Mouse (Mus musculus): Measurements from ENCODE around the gene Zfhx3. TPM values are rescaled to one million over a fixed set of nuclear protein-coding genes. Genes with fewer than 3 reads are reported as not detected.

Gene Zfhx3
- polyA plus RNA-seq, 1 experiment from 2014 or later = 4.3 TPM

GRCm38 (mm10) chr8:108869935-108870334, 927.5 kb downstream of the Zfhx3 start:
- TF ChIP-seq CTCF (IDR thresholded peaks at IDR 0.05) = no peak
- in situ Hi-C loops (cut with MboI; ENCODE audit: low pct_unique_long_range_greater_than_20kb) = no loop called here

GRCm38 (mm10) chr8:108870371-108870770, 927.9 kb downstream of the Zfhx3 start:
- no peaks in the 10 kb centered on the region for H3K27me3 ChIP-seq
- CTCF ChIA-PET = interaction anchor here (1.2 to 2.1 kb wide), 2 partner anchors 16 to 42 kb away, joined by 4 to 5 read pairs; no protein-coding TSS in a partner anchor
- no peak for TF ChIP-seq CTCF (IDR thresholded peaks at IDR 0.05)
- ATAC-seq (no peak), DNase-seq (ENCODE audit: low read depth, low spot score) (no peak)
- POLR2A ChIA-PET = no interaction called here
- in situ Hi-C loops (cut with MboI; ENCODE audit: low pct_unique_long_range_greater_than_20kb) = no loop called here

More at GRCm38 (mm10) chr8:108869935-108870334, 927.5 kb downstream of the Zfhx3 start:
- no peaks in the 10 kb centered on the region for H3K27me3 ChIP-seq
- DNase-seq (ENCODE audit: low read depth, low spot score) (no peak), ATAC-seq (no peak)
- ChIA-PET POLR2A (interaction anchor here (1.3 kb wide), 1 partner anchor 16 kb away, joined by 3 read pairs; no protein-coding TSS in a partner anchor), CTCF (interaction anchor here (1.2 to 2.1 kb wide), 2 partner anchors 16 to 42 kb away, joined by 4 to 5 read pairs; no protein-coding TSS in a partner anchor)

- DNase-seq (ENCODE audit: low read depth, low spot score) (no peak), ATAC-seq (no peak)
- in situ Hi-C loops (cut with MboI; ENCODE audit: low pct_unique_long_range_greater_than_20kb) = no loop called here
- ChIA-PET CTCF (no interaction called here), POLR2A (no interaction called here)
- no peaks in the 10 kb centered on the region for H3K27me3 ChIP-seq
- TF ChIP-seq CTCF (IDR thresholded peaks at IDR 0.05) = no peak
Observed at GRCm38 (mm10) chr8:108875722-108876121, 933.3 kb downstream of the Zfhx3 start.

DNA sequence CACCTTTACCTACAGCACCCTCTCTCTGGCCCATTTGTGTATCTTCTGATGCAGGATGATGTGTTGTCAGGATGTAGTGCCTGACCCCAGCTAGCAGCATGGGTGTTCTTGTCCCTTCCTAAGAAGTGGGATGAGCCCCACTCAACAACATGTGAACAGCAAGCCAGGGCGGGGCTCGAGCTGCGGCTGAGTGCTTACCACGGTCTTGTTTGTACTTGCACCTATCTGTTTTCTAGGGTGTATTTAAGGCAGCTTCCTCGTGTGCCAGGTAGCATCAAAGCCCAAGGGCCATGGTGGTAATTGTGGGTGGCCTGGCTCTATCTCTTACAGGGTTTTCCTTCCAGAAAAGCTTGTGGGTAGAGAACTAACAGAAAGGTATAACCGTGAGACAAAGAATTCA, 937.7 kb downstream of the Zfhx3 start:
- no peak for TF ChIP-seq CTCF (IDR thresholded peaks at IDR 0.05)
- CTCF ChIA-PET = interaction anchor here (0.7 kb wide), 1 partner anchor 53 kb away, joined by 3 read pairs; no protein-coding TSS in a partner anchor
- in situ Hi-C loops (cut with MboI; ENCODE audit: low pct_unique_long_range_greater_than_20kb) = no loop called here
- DNase-seq (ENCODE audit: low read depth, low spot score) (no peak), ATAC-seq (no peak)
- H3K27me3 ChIP-seq = no peaks in the 10 kb centered on the region
- POLR2A ChIA-PET = no interaction called here

DNA sequence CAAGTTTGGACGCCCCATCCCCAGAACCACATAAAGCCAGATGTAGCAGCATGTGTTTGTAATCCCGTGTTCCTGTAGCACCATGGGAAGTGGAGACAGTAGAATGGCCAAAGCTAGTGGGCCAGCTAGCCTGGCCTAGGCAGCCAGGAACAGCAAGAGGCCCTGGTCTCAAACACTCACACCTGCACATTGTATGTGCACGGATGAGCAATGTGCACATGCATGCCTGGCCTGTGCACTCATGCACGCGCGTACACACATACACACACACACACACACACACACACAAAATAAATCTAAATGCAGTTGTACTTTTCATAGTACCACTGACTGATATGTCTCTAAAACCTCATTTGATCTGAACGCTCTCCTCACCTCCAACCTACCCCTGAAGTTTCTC, 938.9 kb downstream of the Zfhx3 start:
- no peak for ATAC-seq
- POLR2A ChIA-PET = no interaction called here
- in situ Hi-C loops (cut with MboI; ENCODE audit: low pct_unique_long_range_greater_than_20kb) = no loop called here

DNA sequence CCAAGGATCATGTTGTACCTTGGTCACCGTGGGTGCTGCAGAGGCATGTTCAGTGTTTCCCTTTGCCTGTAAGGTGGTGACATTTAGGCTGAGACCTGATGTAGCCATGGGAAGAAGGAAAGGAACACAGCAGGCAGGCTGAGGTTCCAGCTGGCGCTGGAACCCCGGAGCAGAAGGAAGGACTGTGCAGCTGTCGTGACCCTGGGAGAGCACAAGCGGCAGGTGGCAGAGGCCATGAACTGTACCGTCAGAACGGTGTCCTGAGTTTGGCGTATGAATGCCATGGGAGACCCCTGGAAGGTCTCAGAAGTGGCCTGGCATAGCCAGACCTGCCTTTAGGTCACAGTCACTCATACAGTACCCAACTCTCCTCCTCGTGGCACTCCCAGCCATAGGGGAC, 939.6 kb downstream of the Zfhx3 start:
- CTCF ChIA-PET = no interaction called here
- ATAC-seq (no peak), DNase-seq (ENCODE audit: low read depth, low spot score) (no peak)
- no peak for TF ChIP-seq CTCF (IDR thresholded peaks at IDR 0.05)
- H3K27me3 ChIP-seq = no peaks in the 10 kb centered on the region
- in situ Hi-C loops (cut with MboI; ENCODE audit: low pct_unique_long_range_greater_than_20kb) = no loop called here
- POLR2A ChIA-PET = no interaction called here

More for the DNA sequence above, 938.9 kb downstream of the Zfhx3 start:
- CTCF ChIA-PET = no interaction called here
- no peaks in the 10 kb centered on the region for H3K27me3 ChIP-seq
- DNase-seq (ENCODE audit: low read depth, low spot score) = no peak
- no peak for TF ChIP-seq CTCF (IDR thresholded peaks at IDR 0.05)

DNA sequence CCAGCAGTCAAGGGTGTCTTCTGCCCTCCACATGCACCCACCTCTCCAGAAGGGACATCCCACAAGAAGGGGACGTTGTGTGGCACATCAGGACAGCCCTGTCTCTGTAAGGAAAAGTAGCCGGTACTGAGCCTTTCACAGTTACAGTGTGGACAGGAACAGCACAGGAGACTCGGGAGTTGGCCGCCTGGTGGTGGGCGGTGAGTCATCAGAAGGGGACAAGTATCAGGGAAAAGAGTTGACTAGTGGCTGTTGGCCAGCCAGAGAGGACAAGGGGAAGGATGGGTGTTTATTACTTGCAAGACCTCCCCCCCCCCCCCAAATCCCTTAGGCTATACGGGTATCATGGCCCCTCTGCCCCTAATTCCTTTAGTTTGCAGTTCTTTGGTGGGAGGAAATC, 940.9 kb downstream of the Zfhx3 start:
- TF ChIP-seq CTCF (IDR thresholded peaks at IDR 0.05) = no peak
- ATAC-seq = no peak
- ChIA-PET CTCF (interaction anchor here (0.9 kb wide), 1 partner anchor 18 kb away, joined by 3 read pairs; no protein-coding TSS in a partner anchor), POLR2A (no interaction called here)
- DNase-seq (ENCODE audit: low read depth, low spot score) = no peak
- in situ Hi-C loops (cut with MboI; ENCODE audit: low pct_unique_long_range_greater_than_20kb) = no loop called here
- H3K27me3 ChIP-seq = no peaks in the 10 kb centered on the region

DNA sequence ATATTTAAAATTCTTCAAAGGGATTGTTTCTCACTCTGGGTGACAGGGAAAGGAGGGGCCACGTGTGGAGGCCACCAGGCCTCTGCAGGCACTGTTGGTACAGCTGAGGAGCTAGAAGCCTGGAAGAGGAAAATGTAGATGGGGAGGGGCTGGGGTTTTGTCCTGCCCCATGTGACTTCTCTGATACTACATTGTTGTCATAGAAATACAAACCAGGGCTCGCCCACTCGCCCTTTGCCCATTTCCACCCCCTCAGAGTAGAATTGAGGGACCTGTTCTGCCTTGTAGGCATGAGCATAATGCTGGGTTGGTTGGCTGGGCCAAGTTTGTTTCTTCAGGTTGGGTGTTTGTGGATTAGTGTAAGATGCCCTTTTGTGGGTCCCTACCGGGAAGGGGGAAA, 942.5 kb downstream of the Zfhx3 start:
- TF ChIP-seq CTCF (IDR thresholded peaks at IDR 0.05) = no peak
- POLR2A ChIA-PET = interaction anchor here (1.5 kb wide), 1 partner anchor 16 kb away, joined by 3 read pairs; no protein-coding TSS in a partner anchor

DNA sequence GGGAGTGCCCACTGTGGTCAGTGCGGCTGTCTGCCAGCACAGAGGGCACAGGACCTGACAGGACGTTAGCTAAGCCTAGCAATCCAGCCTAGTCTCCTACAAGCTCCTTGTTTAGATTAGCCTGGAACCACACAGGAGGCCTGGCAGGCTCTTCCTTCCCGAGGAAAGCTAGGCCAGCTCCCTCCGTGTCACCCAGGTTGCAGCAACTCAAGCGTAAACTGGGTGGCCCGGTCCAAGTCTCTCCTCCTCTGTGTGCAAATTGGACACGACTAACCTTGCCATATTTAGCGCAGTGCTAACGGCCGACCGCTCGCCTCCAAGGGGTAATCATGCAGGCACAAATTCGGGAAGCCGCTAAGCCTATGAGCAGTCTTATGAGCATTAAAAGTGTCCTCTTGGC, 943.0 kb downstream of the Zfhx3 start:
- H3K27me3 ChIP-seq = no peaks in the 10 kb centered on the region
- in situ Hi-C loops (cut with MboI; ENCODE audit: low pct_unique_long_range_greater_than_20kb) = no loop called here
- TF ChIP-seq CTCF (IDR thresholded peaks at IDR 0.05) = no peak
- POLR2A ChIA-PET = interaction anchor here (1.5 kb wide), 1 partner anchor 16 kb away, joined by 3 read pairs; no protein-coding TSS in a partner anchor
- DNase-seq (ENCODE audit: low read depth, low spot score) (peak; percentile 41), ATAC-seq (peak; percentile 62)
- CTCF ChIA-PET = interaction anchor here (1.1 to 2.8 kb wide), 7 partner anchors 11 to 63 kb away, joined by 4 to 21 read pairs (median 5); no protein-coding TSS in a partner anchor

More for the DNA sequence above, 942.5 kb downstream of the Zfhx3 start:
- DNase-seq (ENCODE audit: low read depth, low spot score) = no peak
- H3K27me3 ChIP-seq = no peaks in the 10 kb centered on the region
- ATAC-seq = peak; percentile 17
- CTCF ChIA-PET = interaction anchor here (1.1 to 1.8 kb wide), 2 partner anchors 16 to 27 kb away, joined by 4 to 7 read pairs; no protein-coding TSS in a partner anchor
- in situ Hi-C loops (cut with MboI; ENCODE audit: low pct_unique_long_range_greater_than_20kb) = no loop called here

DNA sequence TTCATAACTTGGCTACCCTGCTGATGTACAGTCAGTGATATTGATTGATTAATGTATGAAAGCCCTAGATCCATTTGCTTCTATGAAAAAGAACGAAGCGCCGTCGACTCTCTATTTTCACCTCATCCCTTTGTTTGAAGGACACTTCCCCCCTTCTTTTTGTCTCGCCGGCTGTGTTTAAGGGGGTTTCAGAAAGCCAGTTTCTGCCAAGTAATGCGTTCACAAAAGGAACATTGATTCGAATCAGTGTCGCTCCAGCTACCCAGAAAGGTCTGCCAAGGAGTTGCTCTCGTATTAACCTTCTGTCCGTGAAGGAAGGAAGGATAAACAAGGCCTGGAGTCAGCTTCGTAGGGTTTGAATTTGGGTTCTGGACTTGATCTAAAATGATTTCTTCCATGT, 943.4 kb downstream of the Zfhx3 start:
- ATAC-seq = no peak
- ChIA-PET CTCF (interaction anchor here (0.9 to 2.8 kb wide), 17 partner anchors 11 to 233 kb away, joined by 3 to 21 read pairs (median 4); no protein-coding TSS in a partner anchor), POLR2A (interaction anchor here (0.6 to 1.5 kb wide), 3 partner anchors 16 to 63 kb away, joined by 3 to 4 read pairs (median 3); no protein-coding TSS in a partner anchor)
- in situ Hi-C loops (cut with MboI; ENCODE audit: low pct_unique_long_range_greater_than_20kb) = no loop called here
- no peaks in the 10 kb centered on the region for H3K27me3 ChIP-seq
- DNase-seq (ENCODE audit: low read depth, low spot score) = no peak
- TF ChIP-seq CTCF (IDR thresholded peaks at IDR 0.05) = no peak

- CTCF ChIA-PET = interaction anchor here (0.8 to 2.8 kb wide), 17 partner anchors 10 to 234 kb away, joined by 3 to 21 read pairs (median 4); no protein-coding TSS in a partner anchor
- peak; percentile 30 for DNase-seq (ENCODE audit: low read depth, low spot score)
- POLR2A ChIA-PET = interaction anchor here (0.6 to 1.5 kb wide), 6 partner anchors 9 to 304 kb away, joined by 3 to 4 read pairs (median 3); no protein-coding TSS in a partner anchor
- in situ Hi-C loops (cut with MboI; ENCODE audit: low pct_unique_long_range_greater_than_20kb) = no loop called here
- TF ChIP-seq CTCF (IDR thresholded peaks at IDR 0.05) = peak; percentile 92
- ATAC-seq = peak; percentile 42
- no peaks in the 10 kb centered on the region for H3K27me3 ChIP-seq
Observed at GRCm38 (mm10) chr8:108886599-108887255, 944.3 kb downstream of the Zfhx3 start.

Data from Patski (cell line).